Mouse (Mus musculus): Measurements from ENCODE around the gene Cdca4. TPM values are rescaled to one million over a fixed set of nuclear protein-coding genes. Genes with fewer than 3 reads are reported as not detected.

The Cdca4 gene
- polyA plus RNA-seq, 1 experiment: 21.4 TPM

DNA sequence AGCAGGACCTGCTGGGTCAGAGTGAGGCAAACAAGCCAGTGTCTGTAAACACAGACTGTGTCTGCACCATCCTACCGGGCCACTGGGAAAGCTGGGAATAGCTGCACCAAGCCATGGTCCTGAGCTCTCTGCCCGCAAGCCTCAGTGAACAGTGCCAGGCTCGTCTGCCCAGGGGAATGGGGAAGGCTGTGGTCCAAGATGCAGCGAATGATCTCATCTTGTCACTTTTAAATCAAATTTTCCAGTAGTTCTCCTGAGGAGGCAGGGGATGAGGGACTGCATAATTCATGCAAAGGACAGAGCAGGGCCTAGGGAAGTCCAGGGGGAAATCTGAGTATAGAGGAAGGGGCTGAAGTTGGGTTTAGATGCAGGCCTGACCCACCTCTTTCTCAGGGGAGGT is 21.4 kb downstream of the Cdca4 start:
- no peak for DNase-seq
- WGBS: 82% methylated on average over 4 of the region's 4 CpGs
- peaks cover 3% of the 10 kb centered on the region; the same call in 1 of the 2 replicates for H3K4me1 ChIP-seq (ENCODE audit: control insufficient read depth, insufficient read depth, low read length)
- TF ChIP-seq CTCF (IDR thresholded peaks at IDR 0.05; ENCODE audit: insufficient read depth, low read length) (no peak), POLR2A (IDR thresholded peaks at IDR 0.05; ENCODE audit: borderline replicate concordance, extremely low read depth, low read depth, low read length) (no peak)
- H3K4me3 ChIP-seq (replicated peaks; ENCODE audit: extremely low read depth, low read depth, low read length): no peak overlapping the region

DNA sequence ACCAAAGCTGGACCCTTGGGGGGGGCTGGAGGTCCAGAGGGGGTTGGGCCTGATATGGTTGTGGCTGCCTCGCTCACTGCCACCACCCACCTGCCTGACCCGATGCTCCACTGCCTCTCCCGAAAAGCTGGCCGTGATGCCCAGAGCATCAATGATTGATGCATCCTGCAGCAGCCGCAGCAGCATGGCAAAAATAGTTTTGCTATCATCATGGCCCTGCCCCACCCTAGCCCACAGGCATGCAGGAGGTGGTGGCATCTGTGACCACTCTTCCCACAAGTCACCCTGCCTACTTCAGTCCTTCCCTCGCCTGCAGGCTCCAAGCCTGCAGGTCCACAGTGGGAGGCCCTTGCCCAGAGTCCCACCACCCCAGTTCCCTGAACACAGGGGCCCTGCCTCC is 23.2 kb downstream of the Cdca4 start:
- TF ChIP-seq POLR2A (IDR thresholded peaks at IDR 0.05; ENCODE audit: borderline replicate concordance, extremely low read depth, low read depth, low read length) (no peak), CTCF (IDR thresholded peaks at IDR 0.05; ENCODE audit: insufficient read depth, low read length) (no peak)
- DNase-seq: no peak
- 54% methylated on average over 6 of the region's 6 CpGs for WGBS

DNA sequence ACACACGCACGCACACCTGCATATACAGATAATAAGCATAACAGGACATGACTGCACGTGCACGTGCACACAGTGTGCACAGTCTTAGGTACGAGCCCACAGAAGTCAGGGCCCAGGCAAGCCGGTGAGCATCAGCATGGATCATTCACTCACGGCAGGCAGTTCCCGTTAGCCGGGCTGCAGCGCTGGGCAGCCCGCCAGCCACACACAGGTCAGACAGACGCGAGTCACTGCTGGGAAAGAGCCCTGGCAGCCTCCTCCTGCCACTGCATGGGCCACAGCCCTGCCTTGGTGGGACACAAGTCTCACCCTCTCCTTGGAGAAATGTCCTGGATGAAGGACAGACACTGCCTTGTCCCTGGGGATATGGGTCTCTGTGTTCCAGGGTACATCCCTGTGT is 25.2 kb downstream of the Cdca4 start:
- whole genome bisulfite sequencing: 43% methylated on average over 13 of the region's 13 CpGs
- H3K4me1 ChIP-seq (ENCODE audit: control insufficient read depth, insufficient read depth, low read length): peaks cover 5% of the 10 kb centered on the region; the same call in 1 of the 2 replicates
- TF ChIP-seq CTCF (IDR thresholded peaks at IDR 0.05; ENCODE audit: insufficient read depth, low read length) (no peak), POLR2A (IDR thresholded peaks at IDR 0.05; ENCODE audit: borderline replicate concordance, extremely low read depth, low read depth, low read length) (no peak)
- no peak overlapping the region for H3K4me3 ChIP-seq (replicated peaks; ENCODE audit: extremely low read depth, low read depth, low read length)
- DNase-seq: no peak

More for the DNA sequence above, 23.2 kb downstream of the Cdca4 start:
- H3K4me1 ChIP-seq (ENCODE audit: control insufficient read depth, insufficient read depth, low read length): peaks cover 5% of the 10 kb centered on the region; the same call in 1 of the 2 replicates
- H3K4me3 ChIP-seq (replicated peaks; ENCODE audit: extremely low read depth, low read depth, low read length): no peak overlapping the region

DNA sequence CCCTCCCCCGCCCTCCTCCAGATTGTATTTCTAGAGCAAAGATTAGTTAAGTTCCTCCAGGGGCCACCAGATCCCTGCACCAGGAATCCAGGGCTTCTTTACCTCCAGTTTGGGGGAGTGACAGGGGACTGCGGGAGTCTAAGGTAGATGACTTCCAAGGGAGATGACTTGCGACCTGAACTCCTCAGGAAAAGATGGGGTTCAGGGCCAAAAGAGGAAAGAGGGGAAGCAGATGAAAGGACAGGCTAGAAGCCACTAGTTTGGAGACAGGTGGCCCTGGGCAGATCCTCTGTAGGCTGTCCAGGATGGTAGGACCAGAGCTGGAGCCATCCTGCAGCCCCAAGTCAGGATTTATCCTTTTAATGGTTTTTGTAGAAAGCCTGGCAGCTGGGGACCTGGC is 26.3 kb downstream of the Cdca4 start:
- TF ChIP-seq POLR2A (IDR thresholded peaks at IDR 0.05; ENCODE audit: borderline replicate concordance, extremely low read depth, low read depth, low read length) (no peak), CTCF (IDR thresholded peaks at IDR 0.05; ENCODE audit: insufficient read depth, low read length) (no peak)
- no peak for DNase-seq
- H3K4me3 ChIP-seq (replicated peaks; ENCODE audit: extremely low read depth, low read depth, low read length): no peak overlapping the region
- 33% methylated on average over 3 of the region's 3 CpGs for WGBS
- H3K4me1 ChIP-seq (ENCODE audit: control insufficient read depth, insufficient read depth, low read length): peaks cover 8% of the 10 kb centered on the region; the same call in 1 of the 2 replicates

DNA sequence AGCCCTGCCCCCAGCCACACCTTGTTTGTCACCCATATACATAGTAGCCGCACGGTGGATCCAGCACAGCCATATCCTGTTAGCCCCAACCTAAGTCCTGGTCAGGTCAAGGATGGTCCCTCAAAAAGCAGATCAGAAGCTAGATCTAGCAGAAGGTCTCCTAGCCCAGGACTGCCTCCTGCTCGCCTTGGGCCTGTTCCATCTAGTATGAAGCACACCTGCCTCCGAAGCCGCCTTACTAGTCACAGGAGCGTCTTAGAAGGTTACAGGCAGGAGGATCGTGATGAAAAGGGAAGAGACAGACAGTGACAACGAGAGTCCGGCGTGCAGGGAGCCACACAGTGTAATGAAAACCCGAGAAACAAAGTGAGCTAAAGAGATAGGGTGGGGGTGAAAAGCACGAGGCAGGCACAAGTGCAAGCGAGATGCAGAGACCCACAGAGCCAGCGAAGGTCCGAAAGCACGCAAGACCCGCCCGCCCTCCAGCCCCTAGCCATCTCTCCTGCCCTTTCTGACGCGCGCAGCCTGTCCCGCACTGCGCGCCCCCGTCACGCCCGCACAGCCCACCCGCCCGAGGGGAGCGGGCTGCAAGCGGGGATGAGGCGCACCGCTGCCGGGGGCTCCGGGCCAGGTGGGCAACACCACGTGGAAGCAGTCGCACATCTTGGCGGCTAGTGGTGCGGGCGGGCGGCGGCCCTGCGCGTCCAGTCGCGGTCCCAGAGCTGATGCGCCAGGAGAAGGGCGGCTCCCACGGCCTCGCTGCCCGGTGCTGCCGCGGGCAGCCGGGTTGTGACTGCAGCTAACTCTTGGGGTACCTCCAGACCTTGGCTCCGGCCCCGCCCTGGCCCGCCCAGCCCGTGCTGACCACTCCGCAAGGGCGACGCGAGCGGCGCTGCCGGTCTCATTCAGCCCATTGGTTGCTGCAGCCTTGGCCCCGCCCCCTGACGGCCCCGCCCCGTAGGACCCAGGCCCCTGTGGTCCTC is 27.1 kb downstream of the Cdca4 start, which contains the start of gene Ahnak2:
Ahnak2 (minus strand) TSS at position 794 of the 983 bp plus-strand sequence.
- 5% methylated on average over 54 of the region's 69 CpGs for WGBS
- DNase-seq: no peak
- H3K4me3 ChIP-seq (replicated peaks; ENCODE audit: extremely low read depth, low read depth, low read length): no peak within 1 kb of the TSS
- TF ChIP-seq POLR2A (IDR thresholded peaks at IDR 0.05; ENCODE audit: borderline replicate concordance, extremely low read depth, low read depth, low read length): no peak
- no peak for TF ChIP-seq CTCF (IDR thresholded peaks at IDR 0.05; ENCODE audit: insufficient read depth, low read length)
- peaks cover 14% of the 10 kb centered on the region; the same call in 1 of the 2 replicates for H3K4me1 ChIP-seq (ENCODE audit: control insufficient read depth, insufficient read depth, low read length)

DNA sequence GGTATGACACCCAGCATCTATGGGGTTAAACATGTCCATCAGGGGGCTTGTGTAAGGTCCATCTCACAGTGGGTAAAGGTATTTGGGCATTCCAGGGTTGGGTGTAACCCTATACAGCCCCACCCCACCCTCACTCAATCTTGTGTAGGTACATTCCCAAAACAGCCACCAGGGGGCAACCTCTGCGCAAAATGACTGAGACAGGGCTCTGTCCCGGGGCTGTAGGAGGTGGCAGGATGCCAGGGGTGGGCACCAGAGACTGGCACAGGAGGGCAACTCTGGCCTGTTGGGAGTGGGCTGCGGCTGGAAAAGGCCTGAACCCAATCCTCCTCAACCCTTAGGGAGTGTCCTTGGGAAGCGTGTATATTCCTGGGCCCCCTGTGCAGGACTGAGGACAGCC is 28.7 kb downstream of the Cdca4 start:
- DNase-seq: peak; percentile 76
- Histone ChIP-seq H3K4me1 (ENCODE audit: control insufficient read depth, insufficient read depth, low read length) (peaks cover 14% of the 10 kb centered on the region; the same call in 1 of the 2 replicates), H3K4me3 (replicated peaks; ENCODE audit: extremely low read depth, low read depth, low read length) (no peak overlapping the region)
- TF ChIP-seq CTCF (IDR thresholded peaks at IDR 0.05; ENCODE audit: insufficient read depth, low read length) (peak; percentile 63), POLR2A (IDR thresholded peaks at IDR 0.05; ENCODE audit: borderline replicate concordance, extremely low read depth, low read depth, low read length) (no peak)
- 5% methylated on average over 4 of the region's 4 CpGs for WGBS

DNA sequence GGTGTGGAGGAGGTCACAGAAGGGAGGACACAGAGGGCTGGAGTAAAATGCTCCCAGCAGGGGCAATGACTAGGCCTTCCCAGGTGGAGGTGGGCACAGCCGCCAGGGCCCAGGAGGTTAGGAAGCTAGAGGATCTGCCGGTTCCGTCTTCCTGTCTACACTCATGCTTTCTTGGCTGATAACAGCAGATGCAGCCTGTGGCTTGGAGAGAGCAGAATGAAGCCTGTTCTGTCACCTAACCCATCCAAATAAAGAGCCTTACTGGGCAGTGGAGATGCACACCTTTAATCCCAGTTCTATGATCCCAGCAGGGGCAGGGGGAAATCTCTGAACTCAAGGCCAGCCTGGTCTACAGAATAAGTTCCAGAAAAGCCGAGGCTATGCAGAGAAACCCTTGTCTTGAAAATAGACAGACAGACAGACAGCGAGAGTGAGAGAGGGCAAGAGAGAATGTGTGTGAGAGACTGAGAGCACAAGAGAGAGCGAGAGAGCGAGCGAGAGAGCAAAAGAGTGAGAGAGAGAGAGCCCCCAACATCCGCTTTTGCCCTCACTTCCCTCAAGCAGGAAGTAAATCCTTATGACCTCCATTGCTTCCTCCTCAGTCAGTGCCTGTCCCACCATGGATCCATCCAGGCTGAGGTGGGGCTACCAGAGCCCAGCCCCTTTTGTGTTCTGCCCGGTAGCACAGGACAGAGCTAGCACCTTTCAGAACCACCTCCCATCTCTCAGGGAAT is 29.8 kb downstream of the Cdca4 start:
- H3K4me3 ChIP-seq (replicated peaks; ENCODE audit: extremely low read depth, low read depth, low read length): no peak overlapping the region
- no peak for DNase-seq
- 78% methylated on average over 10 of the region's 10 CpGs for WGBS
- peaks cover 14% of the 10 kb centered on the region; the same call in 1 of the 2 replicates for H3K4me1 ChIP-seq (ENCODE audit: control insufficient read depth, insufficient read depth, low read length)
- TF ChIP-seq CTCF (IDR thresholded peaks at IDR 0.05; ENCODE audit: insufficient read depth, low read length): no peak
- no peak for TF ChIP-seq POLR2A (IDR thresholded peaks at IDR 0.05; ENCODE audit: borderline replicate concordance, extremely low read depth, low read depth, low read length)

DNA sequence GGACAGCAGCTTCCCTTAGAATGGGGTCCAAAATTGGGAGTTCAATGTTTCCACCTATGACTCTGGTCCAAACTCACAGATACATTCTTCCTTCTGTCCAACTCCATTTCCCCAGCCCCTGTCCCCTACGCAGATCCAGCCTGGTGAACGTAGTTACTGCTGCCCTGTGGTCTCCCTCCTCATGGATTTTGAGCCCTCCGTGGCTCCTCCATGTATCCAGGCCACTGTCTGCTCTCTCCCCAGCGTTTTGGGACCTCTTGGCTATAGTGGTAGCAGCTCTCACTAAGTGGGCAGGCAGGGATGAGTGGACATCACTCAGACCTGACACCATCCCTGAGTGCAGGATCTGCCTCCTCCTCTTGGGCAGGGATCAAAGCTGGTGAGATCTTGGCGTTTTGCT is 30.5 kb downstream of the Cdca4 start:
- no peak for TF ChIP-seq CTCF (IDR thresholded peaks at IDR 0.05; ENCODE audit: insufficient read depth, low read length)
- TF ChIP-seq POLR2A (IDR thresholded peaks at IDR 0.05; ENCODE audit: borderline replicate concordance, extremely low read depth, low read depth, low read length): no peak
- no peak for DNase-seq
- 64% methylated on average over 5 of the region's 5 CpGs for WGBS
- Histone ChIP-seq H3K4me3 (replicated peaks; ENCODE audit: extremely low read depth, low read depth, low read length) (no peak overlapping the region), H3K4me1 (ENCODE audit: control insufficient read depth, insufficient read depth, low read length) (peaks cover 17% of the 10 kb centered on the region; the same call in 1 of the 2 replicates)

DNA sequence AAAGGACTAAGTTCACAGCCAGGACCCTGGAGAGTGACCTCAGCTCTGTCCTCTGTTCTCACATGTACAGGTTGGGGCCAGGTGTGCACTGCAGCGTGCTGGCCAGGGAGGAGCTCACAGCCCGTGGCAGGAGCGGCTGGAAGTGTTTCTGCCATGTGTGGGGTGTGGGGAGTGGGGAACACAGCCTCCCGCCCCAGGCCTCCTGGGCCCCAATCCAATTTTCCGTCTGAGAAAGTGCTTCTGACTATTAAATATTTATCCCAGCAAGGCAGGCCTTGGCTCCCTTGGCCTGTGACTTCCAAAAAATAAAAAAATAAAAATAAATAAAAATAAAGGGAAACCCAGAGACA is 30.9 kb downstream of the Cdca4 start:
- DNase-seq: no peak
- Histone ChIP-seq H3K4me3 (replicated peaks; ENCODE audit: extremely low read depth, low read depth, low read length) (no peak overlapping the region), H3K4me1 (ENCODE audit: control insufficient read depth, insufficient read depth, low read length) (peaks cover 17% of the 10 kb centered on the region; the same call in 1 of the 2 replicates)
- 21% methylated on average over 5 of the region's 5 CpGs for WGBS
- TF ChIP-seq CTCF (IDR thresholded peaks at IDR 0.05; ENCODE audit: insufficient read depth, low read length) (no peak), POLR2A (IDR thresholded peaks at IDR 0.05; ENCODE audit: borderline replicate concordance, extremely low read depth, low read depth, low read length) (no peak)
